Mouse (Mus musculus) T-helper 2 cell (primary cell): ENCODE results near the gene Ebf3.

Experiments used
- in situ Hi-C: fragments of 300-600 bp; cut with MboI, MseI; formaldehyde crosslinking; loops from one replicate; pipeline ENCODE4 v1.15.1; 2025; ENCODE audit warnings: high pct_unique_total_duplicates

Ebf3 gene

DNA sequence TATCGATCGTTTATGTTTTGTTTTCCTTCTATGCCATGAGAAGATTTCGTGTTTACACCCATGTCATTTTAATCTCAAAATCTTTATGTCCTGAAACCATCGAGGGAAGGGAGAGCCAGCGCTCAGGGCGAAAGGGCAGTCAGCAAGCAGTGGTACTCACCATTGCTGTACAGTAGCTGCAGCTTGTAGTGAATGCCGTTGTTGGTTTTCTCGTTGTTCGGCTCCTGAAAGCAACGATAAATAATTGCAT, 1.4 kb downstream of the Ebf3 start:
- in situ Hi-C loops = loop anchor here (10.0 to 25.0 kb wide), 2 partner anchors 826 to 1932 kb away; partner anchors contain the start of gene Pwwp2b

DNA sequence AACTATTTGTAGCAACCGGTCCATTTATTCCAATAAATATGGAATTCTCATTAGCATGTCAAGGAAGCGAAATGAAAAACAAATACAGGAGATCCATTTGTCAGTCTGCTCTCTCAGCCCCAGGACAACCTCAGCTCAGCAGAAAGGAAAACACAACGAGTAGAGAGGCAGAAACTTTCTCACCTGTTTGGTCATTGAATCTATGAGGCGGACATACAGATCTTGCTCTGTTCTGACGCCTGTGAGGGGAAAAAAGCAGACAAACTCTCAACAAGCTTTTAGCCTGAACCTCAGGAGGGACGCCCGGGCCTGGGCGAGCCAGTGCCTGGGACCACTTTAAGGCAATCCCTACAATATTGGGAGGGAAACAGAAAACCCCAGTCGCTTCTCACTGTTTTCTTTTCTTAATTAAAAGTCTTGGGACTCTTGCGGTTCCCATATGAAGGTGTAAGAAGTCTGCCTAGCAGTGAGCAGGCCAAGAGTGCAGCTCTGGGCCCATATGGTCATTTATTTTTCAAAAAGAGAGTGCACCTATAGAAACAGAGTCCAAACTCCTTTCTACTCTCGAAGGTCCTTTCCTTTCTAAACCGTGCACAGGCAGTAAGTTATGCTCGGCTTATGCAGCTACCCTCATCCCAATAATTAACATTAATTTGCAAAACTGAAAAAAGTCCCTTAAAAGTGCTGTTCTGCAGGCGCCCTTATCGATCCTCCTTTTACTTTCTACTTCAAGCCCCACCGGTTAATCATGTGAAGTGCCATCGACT, 1.9 kb downstream of the Ebf3 start:
- in situ Hi-C loops = loop anchor here (10.0 to 25.0 kb wide), 2 partner anchors 825 to 1932 kb away; partner anchors contain the start of gene Pwwp2b

DNA sequence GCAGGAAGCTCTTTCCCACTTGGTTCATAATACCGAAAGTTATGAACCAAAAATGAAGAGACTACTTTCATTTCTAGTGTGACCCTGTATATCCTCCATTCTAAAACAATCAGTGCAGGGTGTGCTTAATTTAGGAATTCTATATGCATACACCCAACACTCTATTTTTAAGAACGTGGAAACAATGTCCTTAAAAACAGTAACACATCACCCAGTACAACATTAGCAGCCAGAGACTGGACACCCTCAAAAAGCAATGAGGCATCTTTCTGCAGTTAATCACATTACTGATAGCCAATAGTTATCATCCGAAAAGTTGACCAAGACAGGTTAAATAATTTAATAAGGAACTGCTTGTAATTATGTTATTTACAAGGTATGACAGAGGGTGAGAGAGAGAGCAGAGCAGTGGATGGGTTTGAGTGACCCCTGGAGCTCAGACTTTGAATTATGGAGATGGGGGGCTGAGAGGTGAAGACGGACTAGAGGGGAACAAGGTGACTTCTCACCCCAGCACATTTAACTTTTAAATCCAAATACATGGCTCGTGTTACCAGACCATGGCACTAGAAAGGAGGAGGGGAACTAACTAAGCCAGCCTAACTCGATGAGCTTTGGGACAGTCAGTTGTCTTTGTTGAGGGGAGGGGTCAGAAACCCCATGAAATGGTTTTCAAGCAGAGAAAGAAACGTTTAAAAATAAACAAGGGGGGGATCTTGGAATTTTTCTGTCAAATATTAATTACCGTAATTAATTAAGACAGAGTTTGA, 2.7 kb downstream of the Ebf3 start:
- in situ Hi-C loops = loop anchor here (10.0 to 25.0 kb wide), 2 partner anchors 824 to 1933 kb away; partner anchors contain the start of gene Pwwp2b

DNA sequence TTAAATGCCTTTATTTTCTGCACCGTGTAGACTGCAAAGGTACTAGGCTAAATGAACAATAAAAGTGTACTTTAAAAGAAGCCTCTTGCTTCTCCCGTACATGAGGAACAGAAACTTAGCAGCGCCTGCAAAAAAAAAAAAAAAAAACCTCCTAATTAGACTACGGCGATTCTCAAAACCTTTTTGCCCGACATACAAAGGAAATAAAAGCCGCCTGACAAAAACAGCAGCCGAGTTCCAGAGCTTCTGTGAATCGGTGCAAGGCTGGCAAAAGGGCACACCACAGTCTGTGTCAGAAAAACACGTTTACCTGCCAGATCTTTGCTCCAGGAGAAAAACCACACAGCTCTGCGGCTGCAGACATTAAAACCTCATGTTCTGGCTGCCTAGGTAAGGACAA, 3.4 kb downstream of the Ebf3 start:
- in situ Hi-C loops = loop anchor here (10.0 to 25.0 kb wide), 2 partner anchors 824 to 1934 kb away; partner anchors contain the start of gene Pwwp2b

DNA sequence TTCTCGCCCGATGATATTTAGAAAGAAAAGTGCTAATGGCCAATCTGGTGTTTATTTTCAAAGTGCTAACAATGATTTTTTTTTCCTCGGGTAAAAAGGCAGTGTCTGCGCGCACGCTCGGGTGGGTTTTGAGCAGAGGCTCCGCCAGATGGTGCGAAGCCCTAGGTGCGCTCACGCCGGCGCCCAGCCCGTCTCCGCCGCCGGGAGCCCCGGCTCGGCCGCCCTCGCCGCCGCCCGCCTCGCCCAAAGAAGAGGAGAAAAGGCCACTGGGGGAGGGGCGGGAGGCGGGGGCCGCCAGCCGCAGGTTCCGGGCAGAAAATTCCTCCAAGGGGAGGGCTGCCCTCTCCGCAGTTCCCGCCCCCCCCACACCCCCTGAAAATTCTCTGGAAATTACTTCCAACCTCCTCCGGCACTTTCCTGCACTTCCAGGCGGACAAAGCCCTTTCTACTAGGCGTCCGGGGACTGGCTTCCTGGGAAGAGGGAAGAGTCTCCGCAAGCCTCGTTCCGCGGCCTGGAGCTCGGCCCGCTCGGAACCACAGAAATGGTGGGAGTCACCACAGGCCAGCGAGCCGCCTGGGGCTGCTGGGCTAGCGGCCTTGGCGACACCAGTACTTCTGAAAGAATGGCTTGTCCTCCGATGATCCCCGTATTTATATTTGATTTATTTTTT, 4.0 kb downstream of the Ebf3 start:
- in situ Hi-C loops = loop anchor here (10.0 to 25.0 kb wide), 2 partner anchors 823 to 1935 kb away; partner anchors contain the start of gene Pwwp2b

DNA sequence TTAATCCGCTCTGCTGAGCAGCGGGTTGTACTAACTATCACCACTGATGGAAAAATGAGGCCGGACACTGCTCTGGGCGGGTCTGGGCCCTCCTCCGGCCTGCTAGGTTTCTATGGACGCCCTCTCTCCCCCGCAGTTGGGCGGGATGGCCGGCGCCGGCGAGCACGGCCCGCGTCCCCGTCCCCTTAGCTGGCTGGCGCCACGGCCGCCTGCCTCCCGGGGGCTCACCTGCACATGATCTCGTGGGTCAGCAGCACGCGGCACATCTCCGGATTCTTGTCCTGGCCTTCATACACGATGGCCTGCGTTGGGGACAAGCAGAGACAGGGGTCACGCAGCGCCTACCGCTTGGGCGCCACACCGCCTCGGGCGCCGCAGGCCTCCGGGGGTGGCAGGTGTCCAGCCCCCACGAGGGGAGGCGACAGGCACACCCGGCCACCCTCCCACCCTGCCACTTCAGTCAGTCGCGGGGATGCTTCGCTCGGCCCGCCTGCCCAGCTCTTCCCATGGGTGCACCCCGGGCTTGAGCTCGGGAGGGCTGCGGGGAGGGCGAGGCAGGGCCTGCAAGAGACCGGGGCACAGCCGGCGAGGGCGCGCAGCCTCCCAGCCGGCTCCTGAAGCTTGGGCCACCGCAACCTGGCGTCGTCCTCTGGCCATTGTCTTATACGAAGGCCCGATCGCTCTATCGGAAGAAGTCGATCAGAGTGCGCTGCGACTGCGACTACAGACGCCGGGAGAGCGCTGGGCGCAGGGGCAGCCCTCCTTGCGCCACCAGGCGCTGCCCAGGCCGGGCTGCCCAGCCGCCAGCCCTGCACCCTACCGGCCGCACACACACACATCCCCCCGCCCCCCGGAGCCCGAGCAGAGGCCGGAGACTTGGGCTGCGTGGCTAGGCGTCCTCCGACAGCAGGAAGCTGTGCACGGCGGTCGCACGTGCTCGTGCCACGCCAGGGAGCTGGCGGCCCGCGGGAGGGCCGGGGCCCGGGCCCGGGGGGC, 4.9 kb downstream of the Ebf3 start:
- in situ Hi-C loops = loop anchor here (10.0 to 25.0 kb wide), 2 partner anchors 822 to 1935 kb away; partner anchors contain the start of gene Pwwp2b

DNA sequence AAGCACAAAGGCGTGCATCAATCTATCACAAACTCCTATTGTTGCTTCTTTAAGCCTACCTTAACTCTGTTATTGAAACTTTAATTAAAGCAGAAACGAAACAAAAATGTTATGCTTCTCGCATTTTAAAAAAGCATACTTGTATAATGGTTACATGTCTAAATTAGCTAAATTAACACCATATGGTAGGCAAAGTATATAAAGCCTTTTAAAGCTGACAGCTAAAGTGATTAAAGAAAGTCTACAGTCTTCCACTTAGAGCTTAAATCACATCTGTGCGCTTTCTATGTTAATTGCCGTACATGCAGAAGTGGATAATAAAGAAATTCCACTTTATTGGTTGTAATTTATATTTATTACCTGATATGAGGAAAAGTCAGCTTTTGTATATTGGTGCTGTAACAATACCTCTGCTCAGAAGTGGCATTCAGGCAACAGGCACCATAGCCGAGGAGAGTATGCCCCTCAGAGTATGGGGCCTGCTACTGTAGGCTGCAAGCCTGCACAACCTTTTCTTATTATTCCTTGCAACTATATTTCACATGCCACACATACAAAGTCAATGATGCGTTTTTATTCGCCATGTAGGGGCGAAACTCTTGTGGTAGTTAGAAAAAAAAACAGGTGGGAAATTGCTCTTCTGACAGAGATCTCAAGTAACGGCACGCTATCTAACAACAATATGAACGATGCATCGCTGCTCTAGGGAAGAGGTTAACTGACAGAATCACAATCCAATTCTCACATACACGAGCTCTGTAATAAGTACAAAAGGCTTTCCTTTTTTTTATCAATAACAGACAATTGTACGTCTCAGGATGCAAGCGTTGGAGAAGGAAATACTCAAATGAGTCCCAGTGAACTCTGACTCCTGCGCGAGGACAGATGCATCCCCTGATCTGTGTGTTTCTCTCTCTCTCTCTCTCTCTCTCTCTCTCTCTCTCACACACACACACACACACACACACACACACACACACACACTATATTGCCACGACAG, 5.9 kb downstream of the Ebf3 start:
- in situ Hi-C loops = loop anchor here (25.0 kb wide), 1 partner anchor 821 kb away; no protein-coding TSS in a partner anchor

DNA sequence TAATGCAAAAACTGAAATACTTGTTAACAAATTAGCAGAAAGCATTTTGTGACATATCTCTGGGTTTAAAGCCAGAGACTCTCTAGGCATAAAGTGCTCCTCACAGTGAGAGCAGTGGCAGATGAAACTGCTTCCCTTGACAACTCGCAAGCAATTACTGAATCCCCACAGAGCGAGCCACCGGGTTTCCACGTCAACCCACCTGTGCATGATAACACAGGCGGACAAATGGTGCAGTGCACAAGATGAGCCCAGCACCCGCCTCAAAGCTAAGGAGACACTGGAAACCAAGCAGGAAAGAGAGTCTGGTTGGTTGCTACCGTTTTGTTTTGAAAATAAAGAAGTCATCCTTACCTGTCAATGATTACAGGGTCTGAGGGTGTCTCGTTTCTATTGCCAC, 7.1 kb downstream of the Ebf3 start:
- in situ Hi-C loops = loop anchor here (25.0 kb wide), 1 partner anchor 820 kb away; no protein-coding TSS in a partner anchor

DNA sequence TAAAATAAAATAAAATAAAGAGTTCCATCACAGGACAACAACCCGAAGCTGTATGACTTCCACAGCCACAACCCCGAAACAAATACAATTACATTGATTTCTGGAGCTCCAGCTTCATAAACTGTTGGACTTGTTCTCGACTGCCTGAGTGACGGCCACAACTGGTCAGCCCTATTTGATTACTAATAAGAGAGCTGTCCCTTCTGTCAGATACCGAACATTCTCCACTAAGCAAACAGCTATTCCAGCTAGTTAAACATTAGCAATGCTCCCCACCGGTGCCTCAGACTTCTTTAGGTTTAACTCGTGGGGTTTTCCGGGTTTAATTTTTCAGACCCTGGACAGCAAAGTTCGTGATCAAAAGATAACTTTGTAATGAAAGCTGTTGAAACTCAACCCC, 8.1 kb downstream of the Ebf3 start:
- in situ Hi-C loops = loop anchor here (25.0 kb wide), 1 partner anchor 819 kb away; no protein-coding TSS in a partner anchor

DNA sequence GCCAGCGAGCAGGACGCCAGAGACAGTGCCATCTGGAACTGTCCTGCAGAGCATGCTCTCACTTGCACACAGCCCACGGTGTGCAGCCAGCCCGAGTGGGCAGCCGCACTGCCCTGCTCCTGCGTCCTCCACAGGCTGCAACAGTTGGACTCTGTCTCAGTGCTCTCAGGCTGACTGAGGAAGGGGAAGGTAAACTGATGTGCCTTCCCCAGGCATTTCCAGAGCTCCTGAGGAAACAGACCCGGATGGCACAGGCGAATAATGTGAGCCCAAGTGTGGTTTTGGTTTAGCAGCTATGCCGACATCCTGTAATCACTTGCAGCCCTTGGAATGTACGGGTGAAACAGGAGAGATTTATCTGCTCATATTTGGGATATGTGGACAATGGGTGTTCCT, 10.5 kb downstream of the Ebf3 start:
- in situ Hi-C loops = loop anchor here (25.0 kb wide), 1 partner anchor 816 kb away; no protein-coding TSS in a partner anchor

DNA sequence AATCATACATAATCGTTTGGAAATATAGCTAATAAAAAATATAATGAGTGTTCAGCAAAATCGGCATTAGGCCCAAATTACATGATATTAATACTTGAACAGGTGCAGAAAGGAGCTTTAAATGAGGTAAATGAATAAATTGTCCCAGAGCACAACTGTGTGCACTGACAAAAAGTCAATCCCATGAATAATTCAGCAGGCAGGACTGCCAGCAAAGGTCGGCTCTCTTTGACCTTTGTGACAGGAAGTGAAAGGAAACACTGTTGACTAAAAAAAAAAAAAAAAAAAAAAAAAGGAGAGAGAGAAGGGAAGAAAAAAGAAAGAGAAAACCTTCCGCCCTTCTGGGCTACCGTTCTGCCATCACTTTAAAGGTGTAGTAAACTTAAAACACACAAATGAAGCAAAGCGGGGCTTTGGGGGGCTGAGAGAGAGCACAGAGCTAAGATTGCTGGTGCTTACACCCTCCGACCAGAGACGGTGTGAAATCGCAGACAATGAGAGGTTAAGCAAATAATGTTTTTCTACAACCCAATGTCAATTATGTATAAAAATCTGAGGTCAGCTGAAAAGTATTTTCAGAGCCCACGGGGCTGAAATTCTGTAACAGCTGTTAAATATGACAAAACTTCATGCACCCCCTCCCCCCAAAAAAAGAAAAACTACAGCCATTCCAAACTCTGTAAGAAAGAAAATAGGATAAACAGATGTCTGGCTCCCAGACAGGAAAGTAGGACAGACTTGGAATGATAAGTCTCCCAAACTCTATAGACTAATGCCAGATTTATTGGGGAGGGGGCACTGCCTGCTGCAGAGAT, 11.1 kb downstream of the Ebf3 start:
- in situ Hi-C loops = loop anchor here (25.0 kb wide), 1 partner anchor 816 kb away; no protein-coding TSS in a partner anchor

DNA sequence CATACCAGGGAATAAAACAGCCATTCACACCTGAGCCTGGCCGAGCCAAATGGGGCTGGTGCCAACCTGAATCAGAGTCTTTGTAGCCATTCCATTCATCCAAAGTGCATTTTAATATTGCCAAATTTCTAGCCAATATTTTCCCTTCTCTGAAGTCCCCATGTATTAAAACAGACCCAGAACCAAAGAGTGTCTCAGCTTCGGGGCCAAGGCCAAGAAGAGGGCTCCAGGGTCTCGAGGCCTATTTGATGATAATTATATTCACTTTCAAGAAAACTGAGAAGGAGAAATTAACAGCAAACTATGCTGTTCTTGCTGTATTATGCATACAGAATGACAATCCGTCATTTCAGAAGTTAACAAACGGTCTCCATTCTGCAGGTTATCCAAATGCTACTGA, 12.1 kb downstream of the Ebf3 start:
- in situ Hi-C loops = loop anchor here (25.0 kb wide), 1 partner anchor 815 kb away; no protein-coding TSS in a partner anchor

DNA sequence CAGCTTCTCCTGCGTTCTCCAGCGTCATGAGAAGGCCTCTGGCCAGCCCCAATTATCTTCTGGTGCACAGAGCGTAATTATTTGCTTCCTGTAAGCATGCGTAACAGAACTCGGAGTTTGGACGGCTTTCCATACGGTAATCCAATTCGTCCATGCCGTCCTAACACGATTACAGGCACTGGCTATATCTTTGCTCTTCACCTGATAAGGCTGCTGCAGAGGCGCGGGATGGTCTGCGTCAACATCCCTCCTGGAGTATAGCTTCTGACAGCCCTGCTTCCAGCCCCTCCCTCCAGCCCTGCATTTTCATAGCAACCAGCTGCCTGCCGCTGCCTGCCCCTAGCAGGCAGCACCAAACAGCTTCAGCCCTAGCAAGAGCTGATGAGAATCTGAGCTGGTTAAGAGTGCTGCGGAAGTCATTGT, 12.9 kb downstream of the Ebf3 start:
- in situ Hi-C loops = loop anchor here (25.0 kb wide), 1 partner anchor 814 kb away; no protein-coding TSS in a partner anchor

DNA sequence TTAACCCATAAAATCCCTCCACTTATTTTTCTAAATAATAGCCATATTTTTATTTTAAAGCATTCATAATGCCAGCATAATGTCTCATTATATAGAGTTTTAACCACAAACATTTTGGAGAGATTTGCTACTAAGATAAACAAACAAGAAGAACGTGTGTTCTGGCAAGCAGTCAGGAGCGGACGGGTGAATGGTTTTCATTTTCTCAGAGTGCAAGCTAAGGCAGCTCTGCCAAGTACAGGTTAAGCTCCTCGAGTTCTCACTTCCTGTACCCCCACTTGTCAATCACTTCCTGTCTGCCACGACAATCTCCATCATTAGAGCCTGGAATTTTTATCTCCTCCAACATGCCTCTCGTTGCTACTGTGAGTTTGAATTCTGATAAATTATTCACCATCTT, 13.4 kb downstream of the Ebf3 start:
- in situ Hi-C loops = loop anchor here (25.0 kb wide), 1 partner anchor 814 kb away; no protein-coding TSS in a partner anchor

DNA sequence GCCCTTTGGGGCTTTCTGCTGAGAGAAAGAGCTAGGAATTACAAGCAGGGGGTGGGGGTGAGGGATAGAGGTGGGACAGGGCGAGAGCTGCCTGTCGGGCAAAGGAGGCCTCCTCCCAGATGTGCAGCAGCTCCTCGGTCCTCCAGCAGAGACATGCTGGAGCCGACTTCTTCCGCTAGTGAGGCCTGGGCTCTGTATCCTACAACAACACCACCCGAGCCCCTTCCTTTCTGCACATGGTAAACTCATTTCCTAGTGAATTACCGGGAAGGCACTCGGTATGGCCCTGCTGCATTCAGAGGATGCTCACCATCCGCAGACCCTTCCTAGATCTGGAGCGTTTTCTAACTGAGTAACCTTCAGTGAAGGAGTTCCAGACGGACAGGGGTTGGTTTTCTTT, 14.1 kb downstream of the Ebf3 start:
- in situ Hi-C loops = loop anchor here (25.0 kb wide), 1 partner anchor 813 kb away; no protein-coding TSS in a partner anchor

DNA sequence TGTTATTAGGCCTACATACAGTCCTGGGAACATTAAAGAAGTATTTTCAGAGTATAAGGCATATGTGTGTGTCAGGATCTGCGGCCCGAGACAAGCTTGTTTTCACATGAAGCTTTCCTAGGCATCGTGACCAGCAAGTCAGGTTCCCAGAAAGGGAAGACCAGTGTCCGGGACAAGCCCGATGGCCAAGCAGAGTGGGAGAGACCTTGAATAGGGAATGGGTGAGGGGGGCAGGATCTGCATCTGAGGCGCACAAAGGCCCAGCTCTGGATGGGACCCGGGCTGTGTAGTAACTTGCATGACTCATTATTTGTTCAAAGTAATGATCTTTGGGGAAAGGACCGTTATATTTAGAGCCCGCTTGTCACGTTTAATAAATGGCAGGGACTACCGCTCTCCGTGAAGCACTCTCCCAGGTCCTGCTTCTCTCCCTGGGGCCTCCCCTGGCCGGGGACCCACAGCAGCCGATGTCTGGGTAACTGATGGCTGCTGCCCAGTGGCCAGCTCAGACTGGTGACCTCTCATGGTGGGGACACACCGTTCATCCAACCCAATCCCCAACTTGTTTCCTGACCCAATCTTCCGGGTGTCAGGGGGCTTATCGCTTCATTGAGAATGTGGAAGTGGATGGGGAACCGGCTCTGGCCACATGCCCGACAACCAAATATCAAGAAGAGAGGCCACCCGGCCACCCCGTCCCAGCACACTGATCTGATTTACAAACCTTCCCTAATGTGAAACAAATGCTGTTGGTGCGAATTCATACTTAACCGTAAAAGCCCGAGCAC, 16.5 kb downstream of the Ebf3 start:
- in situ Hi-C loops = no loop called here

DNA sequence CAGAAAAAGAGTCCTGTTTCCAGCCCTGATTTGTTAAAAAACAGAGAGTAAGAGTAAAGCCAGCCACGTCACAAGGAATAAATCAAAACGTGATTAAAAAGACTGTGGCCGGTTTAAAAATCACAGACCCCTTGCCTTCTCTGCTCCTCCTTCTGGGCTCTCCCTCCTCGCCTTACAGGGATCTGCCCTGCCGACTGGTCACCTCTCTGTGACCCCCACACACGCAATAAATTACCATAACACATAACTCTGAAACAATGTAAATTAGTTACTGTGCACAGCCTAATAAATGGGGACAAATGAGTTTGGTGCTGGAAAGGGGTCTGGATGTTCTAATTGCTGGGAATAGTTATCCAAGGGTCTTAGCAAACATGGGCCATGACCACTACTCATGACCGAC, 17.1 kb downstream of the Ebf3 start:
- in situ Hi-C loops = no loop called here
